Mouse (Mus musculus) bone marrow macrophage, adult 2 months (primary cell): ENCODE measurements around the gene Creb5.

Experiments used
- CTCF ChIP-seq: IDR thresholded peaks from 2 replicates; pipeline ENCODE4 v1.5.1; 2012; ENCODE audit warnings: low read depth, mild to moderate bottlenecking, low read length, moderate library complexity
- POLR2A ChIP-seq: IDR thresholded peaks from 2 replicates; pipeline ENCODE4 v1.6.1; 2012; ENCODE audit warnings: mild to moderate bottlenecking, low read depth, low read length, borderline replicate concordance

DNA sequence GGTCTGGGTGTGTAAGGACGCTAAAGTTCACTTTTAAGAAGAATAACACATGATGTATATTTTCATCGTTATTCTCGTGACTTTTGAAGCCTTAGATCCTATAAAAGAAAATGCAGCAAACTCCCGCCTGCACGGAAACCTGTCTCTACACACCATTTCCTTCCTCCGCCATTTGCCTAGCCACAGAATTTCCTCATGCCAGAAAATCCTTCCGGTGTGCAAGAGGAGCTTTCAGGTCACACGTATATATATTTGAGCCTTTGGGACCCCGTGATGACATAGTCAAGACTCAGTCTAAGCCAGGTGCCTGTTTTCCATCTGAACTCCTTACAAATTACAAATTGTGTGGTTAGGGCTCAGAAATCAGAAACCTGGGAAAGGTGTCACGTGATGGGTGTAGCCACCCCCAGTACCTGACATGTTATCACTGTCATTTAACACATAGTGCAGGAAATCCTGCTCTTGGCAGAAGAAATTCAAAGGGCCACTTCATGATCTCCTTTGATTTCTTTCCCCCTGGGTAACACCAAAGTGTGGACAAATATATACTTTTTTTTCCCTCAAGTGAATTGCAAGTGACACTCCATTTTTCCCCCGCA, 158.9 kb downstream of the Creb5 start:
- no peak for TF ChIP-seq CTCF
- TF ChIP-seq POLR2A: no peak
